Mouse (Mus musculus) small intestine, adult 2 months (tissue): Measurements from ENCODE around the gene Gm20604.

Source experiments
- CTCF ChIP-seq: fragments of 200-500 bp; IDR thresholded peaks from 2 replicates; pipeline ENCODE4 v1.5.1; 2012; ENCODE audit warnings: low read depth, mild to moderate bottlenecking, control low read depth, inconsistent platforms, low read length, moderate library complexity, mixed read lengths; ENCODE audit not compliant: insufficient replicate concordance, insufficient read length; ENCODE audit errors: extremely low read depth
- POLR2A ChIP-seq: fragments of 200-500 bp; IDR thresholded peaks from 2 replicates; pipeline ENCODE4 v1.6.1; 2012; ENCODE audit warnings: low read depth, mild to moderate bottlenecking, control low read depth, inconsistent platforms, low read length, moderate library complexity

- TF ChIP-seq CTCF (no peak), POLR2A (no peak)
Measured at GRCm38 (mm10) chr12:102695369-102696239, 62.9 kb downstream of the Gm20604 start.
